Mouse (Mus musculus) c-Kit-positive CD71-positive TER-119-negative erythroid progenitor cells, embryonic 14.5 days (primary cell): ENCODE data around the gene Osr1.

Experiments used
- DNase-seq: peaks from one replicate; pipeline ENCODE4 v3.0.0-alpha.2; 2013; ENCODE audit warnings: low read depth

Gene Osr1

GRCm38 (mm10) chr12:9587732-9588131 lies 17.8 kb downstream of the Osr1 start:
- DNase-seq, result no peak

DNA sequence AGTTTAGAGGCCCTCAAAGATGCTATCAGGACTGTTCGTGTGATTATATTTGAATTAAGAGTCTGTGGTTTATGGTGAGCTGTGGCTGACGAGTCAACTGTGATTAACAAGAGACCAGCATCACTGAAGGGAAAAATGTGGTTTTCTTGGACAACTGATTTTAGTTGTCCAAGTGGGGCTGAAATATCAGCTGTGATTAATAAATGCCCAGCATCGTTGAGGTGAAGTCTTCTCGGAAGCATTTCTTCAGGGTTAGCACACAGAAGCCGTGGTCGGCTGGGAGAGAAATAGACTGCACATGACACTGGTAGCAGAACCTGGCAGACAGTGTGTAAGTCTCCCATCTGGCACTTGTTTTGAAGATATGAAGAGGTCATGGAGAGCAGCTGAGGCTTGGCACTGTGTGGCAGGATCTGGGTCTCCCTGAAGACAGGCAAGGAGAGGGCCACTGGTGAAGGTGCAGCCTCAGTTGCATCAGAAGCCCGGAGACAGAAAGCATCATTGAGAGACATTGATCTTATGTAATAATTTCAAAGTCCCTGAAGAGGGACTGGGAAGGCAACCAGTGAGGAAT lies 19.7 kb downstream of the Osr1 start:
- no peak for DNase-seq

- DNase-seq, result no peak
These were observed 21.2 kb downstream of the Osr1 start for GRCm38 (mm10) chr12:9591141-9591540.

- no peak for DNase-seq
These were observed 28.3 kb downstream of the Osr1 start for GRCm38 (mm10) chr12:9598219-9598618.
